Mouse (Mus musculus) lung, postnatal 36 days (tissue): Measurements from ENCODE around the gene Tpte.

Source experiments
- DNase-seq: peaks from one replicate; pipeline ENCODE4 v3.0.0; 2022; ENCODE audit warnings: mixed read lengths

The Tpte gene

GRCm38 (mm10) chr8:22380934-22381333 lies 97.7 kb downstream of the Tpte start:
- DNase-seq, result no peak

- no peak for DNase-seq
Observed at GRCm38 (mm10) chr8:22382824-22383595, 99.8 kb downstream of the Tpte start.

DNA sequence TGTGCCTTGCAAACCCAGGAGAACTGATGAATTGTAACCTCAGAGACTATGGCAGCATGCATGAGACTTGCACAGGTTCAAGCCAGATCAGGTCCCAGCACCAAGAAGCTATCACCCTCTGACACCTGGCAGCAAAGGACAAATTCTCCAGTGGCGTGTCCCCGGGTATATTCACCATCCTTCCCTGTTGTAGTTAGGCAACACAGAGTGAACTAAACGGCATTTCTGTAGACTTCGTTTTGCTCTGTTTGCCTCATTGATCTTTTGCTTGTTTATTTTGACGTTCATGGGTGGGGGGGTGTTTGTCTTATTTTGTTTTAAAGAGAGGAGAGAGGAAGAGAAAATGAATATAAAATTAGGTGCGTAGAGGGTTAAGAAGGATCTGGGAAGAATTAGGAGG lies 101.9 kb downstream of the Tpte start:
- DNase-seq, result no peak

- DNase-seq, result no peak
Observed at GRCm38 (mm10) chr8:22389874-22390273, 106.6 kb downstream of the Tpte start.

GRCm38 (mm10) chr8:22390766-22391463 lies 107.7 kb downstream of the Tpte start:
- no peak for DNase-seq

- no peak for DNase-seq
Observed at GRCm38 (mm10) chr8:22394471-22394870, 111.2 kb downstream of the Tpte start.

GRCm38 (mm10) chr8:22395256-22395655 lies 112.0 kb downstream of the Tpte start:
- DNase-seq, result no peak

GRCm38 (mm10) chr8:22397811-22398141 lies 114.5 kb downstream of the Tpte start:
- DNase-seq, result no peak

GRCm38 (mm10) chr8:22398142-22398951 lies 115.1 kb downstream of the Tpte start, which contains the start of gene Slc25a15:
Gene Slc25a15, minus strand, starts transcription at chr8:22398597.
- DNase-seq, result peak; percentile 89

- DNase-seq, result no peak
Observed at GRCm38 (mm10) chr8:22399285-22399880, 116.1 kb downstream of the Tpte start.

- DNase-seq, result no peak
Observed at GRCm38 (mm10) chr8:22400593-22400992, 117.4 kb downstream of the Tpte start.

DNA sequence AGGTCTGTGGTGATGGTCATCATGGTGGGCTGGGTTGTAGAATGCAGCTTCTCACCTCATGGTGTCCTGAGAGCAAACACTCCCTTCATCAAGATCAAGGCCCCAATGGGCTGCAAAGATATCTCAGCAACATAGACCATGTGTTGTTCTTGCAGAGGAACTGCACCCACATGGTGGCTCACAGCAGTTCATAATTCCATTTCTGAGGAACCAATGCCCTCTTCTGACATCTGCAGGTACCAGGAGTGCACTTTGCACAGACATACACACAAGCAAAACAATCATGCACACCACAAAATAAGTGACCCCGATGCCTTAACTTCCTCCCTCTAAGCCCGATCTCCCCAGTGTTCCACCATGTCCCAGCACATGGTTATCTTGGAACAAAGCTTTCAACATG lies 120.0 kb downstream of the Tpte start:
- DNase-seq, result no peak

DNA sequence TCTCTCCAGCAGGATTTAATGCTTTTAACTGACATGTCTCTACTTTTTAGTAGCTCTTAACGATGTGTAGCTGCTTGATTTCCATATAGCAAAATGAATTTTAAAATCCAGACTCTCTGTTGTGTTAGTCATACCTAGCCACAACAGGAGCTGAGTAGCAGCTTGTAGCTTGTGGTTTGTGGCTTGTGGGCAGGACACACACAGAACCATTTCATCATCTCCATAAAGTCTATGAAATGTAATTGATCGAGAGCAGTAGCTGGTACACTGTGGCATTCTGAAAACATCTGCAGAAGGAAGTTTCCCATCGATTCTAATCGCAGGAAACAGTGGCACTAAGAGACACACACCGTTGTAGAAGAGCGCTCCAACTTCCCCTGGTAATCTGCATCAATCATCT lies 122.5 kb downstream of the Tpte start:
- DNase-seq, result no peak

- DNase-seq, result no peak
Observed at GRCm38 (mm10) chr8:22410688-22411281, 127.5 kb downstream of the Tpte start.

GRCm38 (mm10) chr8:22411282-22411702 lies 128.1 kb downstream of the Tpte start, which contains the start of gene Mrps31:
Gene Mrps31, plus strand, starts transcription at chr8:22411361.
- peak; percentile 92 for DNase-seq

DNA sequence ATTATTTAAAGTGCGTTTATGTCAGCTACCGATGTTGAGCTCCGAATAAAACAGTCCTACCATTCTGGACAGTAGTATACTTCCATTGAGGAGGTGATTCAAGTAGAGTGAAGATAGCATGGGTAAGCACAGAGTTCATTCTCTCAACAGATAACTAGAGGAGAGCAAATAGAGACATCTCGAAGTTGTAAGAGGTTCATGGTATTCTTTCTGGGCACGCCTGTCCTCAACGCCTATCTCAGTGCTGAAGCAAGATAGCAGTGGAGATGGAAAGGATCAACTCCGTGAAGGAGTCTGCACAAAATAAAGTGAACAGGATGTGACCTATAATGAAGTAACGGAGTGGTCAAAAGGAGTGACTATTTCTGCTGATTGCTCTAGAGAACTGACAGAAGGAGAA lies 128.7 kb downstream of the Tpte start:
- no peak for DNase-seq
